Mouse (Mus musculus) embryonic fibroblast, embryonic 13.5 days (primary cell): ENCODE measurements around the gene Babam1.

Experiments used
- CTCF ChIP-seq: IDR thresholded peaks from 2 replicates; pipeline ENCODE4 v1.5.1; 2011; ENCODE audit warnings: mild to moderate bottlenecking, control low read depth, low read length, moderate library complexity, borderline replicate concordance; ENCODE audit not compliant: insufficient read depth
- POLR2A ChIP-seq: IDR thresholded peaks from 2 replicates; pipeline ENCODE4 v1.6.1; 2011; ENCODE audit warnings: low read depth, mild to moderate bottlenecking, control low read depth, low read length, moderate library complexity

DNA sequence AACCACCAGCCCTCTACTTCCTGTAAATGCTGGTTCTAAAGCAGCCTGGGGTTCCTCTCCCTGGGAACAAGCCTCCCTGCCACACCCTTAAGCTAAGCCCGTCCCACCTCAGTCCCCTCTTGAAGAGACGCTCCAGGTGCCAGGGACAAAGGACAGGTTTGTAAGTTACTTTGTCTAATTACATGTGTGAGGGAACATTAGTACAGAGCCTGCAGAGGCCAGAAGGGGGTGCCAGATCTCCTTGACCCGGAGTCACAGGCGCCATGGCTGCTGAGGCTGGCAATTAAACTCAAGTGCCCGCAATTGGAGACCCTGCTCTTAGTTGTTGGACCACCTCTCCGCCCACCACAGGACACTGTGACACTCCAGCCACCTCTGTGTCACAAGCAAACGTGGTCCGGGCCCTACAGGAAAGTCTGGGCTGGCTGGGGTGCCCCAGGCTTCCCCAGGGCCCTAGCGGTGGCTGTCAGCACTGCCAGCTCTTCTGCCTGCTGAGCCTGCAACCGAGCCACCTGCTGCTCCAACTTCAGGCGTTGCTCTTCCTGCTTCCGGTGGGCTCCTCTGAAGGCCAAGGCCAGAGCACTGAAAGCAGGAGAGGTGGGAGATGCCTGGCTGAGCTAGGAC, 11.3 kb upstream of the Babam1 start:
- TF ChIP-seq CTCF (no peak), POLR2A (no peak)
